Comparison of ENCODE assay signal across 22 mouse cellular contexts in genomic region chr15:80807162-80807561, GRCm38 (mm10).
DNase-seq lines count a peak whose midpoint lies in the region; ATAC-seq and TF ChIP-seq lines count a peak whose summit lies in the region.
"Had no signal": no experiment of that assay in that cellular context is flagged by ENCODE, and none has a peak within 500 bp of the region (broad histone marks: within the 10 kb centered on the region; RNA-seq: fewer than 3 reads in every experiment).

No protein-coding gene starts in this region.

- intact Hi-C loops in gastrocnemius, adult 2 months (cut with DNase I) = no loop called here

- H3K4me3 ChIP-seq in gastrocnemius, adult 2 months = no peak overlapping the region
- no peak overlapping the region for H3K4me3 ChIP-seq in heart, postnatal 0 days (ENCODE audit: low read depth, low read length)
- no peak overlapping the region for H3K4me3 ChIP-seq in intestine, embryonic 15.5 days (replicated peaks)
- H3K4me3 ChIP-seq in liver, embryonic 13.5 days (replicated peaks) = no peak overlapping the region
- H3K4me3 ChIP-seq: forebrain, embryonic 15.5 days; hindbrain, embryonic 13.5 days; neural tube, embryonic 12.5 days had no signal

- WGBS in heart, postnatal 0 days = 39% methylated on average over 5 of the region's 5 CpGs
- 39% methylated on average over 5 of the region's 5 CpGs for WGBS in intestine, embryonic 15.5 days
- WGBS in liver, embryonic 13.5 days (ENCODE audit: insufficient replicate concordance) = 59% methylated on average over 5 of the region's 5 CpGs

- no peak for ATAC-seq in heart, postnatal 0 days (ENCODE audit: insufficient read depth, low read depth)
- ATAC-seq in intestine, embryonic 15.5 days = peak; percentile 76
- peak; percentile 53 for ATAC-seq in liver, embryonic 13.5 days (ENCODE audit: low read depth)
- ATAC-seq: activated CD4-positive, CD25-positive, alpha-beta regulatory T cell, adult 4 months; forebrain, embryonic 15.5 days had no signal

- H3K36me3 ChIP-seq in heart, postnatal 0 days (replicated peaks; ENCODE audit: control insufficient read depth, insufficient read depth, low read length) = no peaks in the 10 kb centered on the region
- H3K36me3 ChIP-seq in intestine, embryonic 15.5 days = no peaks in the 10 kb centered on the region
- H3K36me3 ChIP-seq in liver, embryonic 13.5 days = peaks cover 12% of the 10 kb centered on the region
- H3K36me3 ChIP-seq: forebrain, embryonic 15.5 days; hindbrain, embryonic 13.5 days; neural tube, embryonic 12.5 days had no signal

- no peak for TF ChIP-seq EP300 in heart, postnatal 0 days (IDR thresholded peaks at IDR 0.05; ENCODE audit: low read depth)

- no peak for TF ChIP-seq CTCF in gastrocnemius, adult 2 months (IDR thresholded peaks at IDR 0.05)
- no peak for TF ChIP-seq CTCF in heart, postnatal 0 days (IDR thresholded peaks at IDR 0.05; ENCODE audit: low read depth)

- H3K27ac ChIP-seq in gastrocnemius, adult 2 months = peak overlapping the region; percentile 58
- peak overlapping the region; percentile 43 for H3K27ac ChIP-seq in heart, postnatal 0 days (ENCODE audit: low read depth)
- no peak overlapping the region for H3K27ac ChIP-seq in intestine, embryonic 15.5 days
- H3K27ac ChIP-seq in liver, embryonic 13.5 days = peak overlapping the region; percentile 78
- H3K27ac ChIP-seq: forebrain, embryonic 15.5 days; hindbrain, embryonic 13.5 days; kidney, postnatal 0 days; macrophage; neural tube, embryonic 12.5 days had no signal

- H3K4me2 ChIP-seq in heart, postnatal 0 days (ENCODE audit: low read depth, low read length) = peak overlapping the region; percentile 30; the same call in 1 of the 2 replicates
- H3K4me2 ChIP-seq in intestine, embryonic 15.5 days (replicated peaks) = no peak overlapping the region
- peak overlapping the region; percentile 13 for H3K4me2 ChIP-seq in liver, embryonic 13.5 days
- H3K4me2 ChIP-seq: forebrain, embryonic 15.5 days; hindbrain, embryonic 13.5 days; lung, embryonic 14.5 days; neural tube, embryonic 12.5 days had no signal

- H3K9ac ChIP-seq in heart, postnatal 0 days (replicated peaks; ENCODE audit: low read depth, low read length) = no peak overlapping the region
- H3K9ac ChIP-seq in intestine, embryonic 15.5 days = no peak overlapping the region
- peak overlapping the region; percentile 27; the same call in 1 of the 2 replicates for H3K9ac ChIP-seq in liver, embryonic 13.5 days
- H3K9ac ChIP-seq: forebrain, embryonic 15.5 days; hindbrain, embryonic 13.5 days; lung, embryonic 14.5 days; neural tube, embryonic 12.5 days had no signal

- no peak for DNase-seq in gastrocnemius, adult 2 months
- DNase-seq in gastrocnemius, postnatal 25 days = no peak
- DNase-seq in heart, postnatal 0 days (ENCODE audit: low spot score) = no peak
- no peak for DNase-seq in heart, adult 8-10 months (ENCODE audit: low spot score)
- no peak for DNase-seq in liver, embryonic 13.5 days
- no peak for DNase-seq in right cerebral cortex, postnatal 10 days (ENCODE audit: low spot score in 2 of 2)
- no peak for DNase-seq in testis, postnatal 14 days (ENCODE audit: low spot score)
- DNase-seq: adrenal gland, postnatal 36 days; cerebellum, postnatal 10 days; embryo, embryonic 11 days; layer of hippocampus, postnatal 36 days; left cerebral cortex, postnatal 4 days; lung, embryonic 14.5 days; right cerebral cortex, postnatal 25 days; thymus, adult 2 months had no signal

- H3K27me3 ChIP-seq in heart, postnatal 0 days (ENCODE audit: control insufficient read depth, insufficient read depth, low read length) = no peaks in the 10 kb centered on the region
- no peaks in the 10 kb centered on the region for H3K27me3 ChIP-seq in intestine, embryonic 15.5 days (replicated peaks)
- no peaks in the 10 kb centered on the region for H3K27me3 ChIP-seq in liver, embryonic 13.5 days
- H3K27me3 ChIP-seq: forebrain, embryonic 15.5 days; hindbrain, embryonic 13.5 days; neural tube, embryonic 12.5 days had no signal

- H3K4me1 ChIP-seq in heart, postnatal 0 days (ENCODE audit: control insufficient read depth, insufficient read depth) = peaks cover 46% of the 10 kb centered on the region
- peaks cover 17% of the 10 kb centered on the region for H3K4me1 ChIP-seq in intestine, embryonic 15.5 days (replicated peaks)
- peaks cover 89% of the 10 kb centered on the region for H3K4me1 ChIP-seq in liver, embryonic 13.5 days (replicated peaks)

- no peaks in the 10 kb centered on the region for H3K9me3 ChIP-seq in heart, postnatal 0 days (replicated peaks; ENCODE audit: control insufficient read depth, low read length)
- H3K9me3 ChIP-seq in intestine, embryonic 15.5 days = no peaks in the 10 kb centered on the region
- H3K9me3 ChIP-seq in liver, embryonic 13.5 days (replicated peaks) = no peaks in the 10 kb centered on the region
- H3K9me3 ChIP-seq: forebrain, embryonic 15.5 days; hindbrain, embryonic 13.5 days; neural tube, embryonic 12.5 days had no signal
